Mouse (Mus musculus) brain, embryonic 14.5 days (tissue): Measurements from ENCODE around the gene Traf2.
A peak's percentile ranks its signal among the peaks of the same experiment; 100 is the strongest.

Experiments
- CTCF ChIP-seq: fragments of 200-500 bp; IDR thresholded peaks from 2 replicates; pipeline ENCODE4 v1.5.1; 2012; ENCODE audit warnings: inconsistent platforms, mild to moderate bottlenecking, moderate library complexity, borderline replicate concordance; ENCODE audit not compliant: insufficient read depth, insufficient read length; ENCODE audit errors: extremely low read depth
- POLR2A ChIP-seq: fragments of 200-500 bp; IDR thresholded peaks from 2 replicates; pipeline ENCODE4 v1.6.1; 2012; ENCODE audit warnings: mild to moderate bottlenecking, inconsistent platforms, borderline replicate concordance; ENCODE audit not compliant: poor library complexity, insufficient read depth, insufficient read length, severe bottlenecking; ENCODE audit errors: extremely low read depth

DNA sequence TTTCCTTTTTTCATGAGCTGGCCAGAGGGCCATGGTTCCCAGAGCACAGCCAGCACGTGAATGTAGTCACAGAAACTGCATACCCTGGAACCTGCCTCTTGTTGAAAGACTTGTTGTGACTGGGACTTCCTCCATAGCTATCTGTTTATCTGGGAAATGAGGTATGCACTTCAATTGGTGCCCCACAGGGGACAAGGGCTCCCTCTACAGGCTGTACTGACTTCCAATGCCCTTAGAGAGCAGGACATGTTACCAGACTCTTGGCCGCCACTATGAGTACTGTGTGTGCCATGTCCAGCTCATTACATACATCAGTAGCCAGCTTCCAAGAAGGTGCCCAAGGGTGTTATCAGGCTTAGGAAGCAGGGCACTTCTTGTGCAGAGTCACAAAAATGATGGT, 45.1 kb upstream of the Traf2 start:
- TF ChIP-seq CTCF (peak; percentile 30; the same call in 1 of the 2 replicates), POLR2A (no peak)
